Mouse (Mus musculus) E14TG2a.4 (cell line): ENCODE data around the gene Oxsr1.

Source experiments
- H3K27me3 ChIP-seq: 2 replicates; pipeline ENCODE4 v1.6.1; 2014; ENCODE audit warnings: low read length, control low read depth; ENCODE audit not compliant: insufficient read depth
- H3K36me3 ChIP-seq: 2 replicates; pipeline ENCODE4 v1.6.1; 2014; ENCODE audit warnings: low read length, control low read depth; ENCODE audit not compliant: insufficient read depth
- H3K4me1 ChIP-seq: replicated peaks from 2 replicates; pipeline ENCODE4 v1.6.1; 2014; ENCODE audit warnings: low read depth, low read length, control low read depth
- H3K4me3 ChIP-seq: replicated peaks from 2 replicates; pipeline ENCODE4 v1.5.1; 2014; ENCODE audit warnings: mild to moderate bottlenecking, low read length
- H3K9me3 ChIP-seq: 2 replicates; pipeline ENCODE4 v1.6.1; 2014; ENCODE audit warnings: low read length, control low read depth
- CTCF ChIP-seq: conservative IDR thresholded peaks from 2 replicates; pipeline ENCODE4 v1.5.1; 2014; ENCODE audit warnings: low read length
- NANOG ChIP-seq: IDR thresholded peaks from 2 replicates; pipeline ENCODE4 v1.6.1; 2014; ENCODE audit warnings: borderline replicate concordance, low read length, mixed read lengths
- POU5F1 ChIP-seq: IDR thresholded peaks from 2 replicates; pipeline ENCODE4 v1.6.1; 2014; ENCODE audit warnings: low read length, borderline replicate concordance

The Oxsr1 gene

GRCm38 (mm10) chr9:119212996-119213395 lies 109.2 kb downstream of the Oxsr1 start:
- no peak for TF ChIP-seq POU5F1
- TF ChIP-seq NANOG, result no peak
- no peak for TF ChIP-seq CTCF
- no peak overlapping the region for H3K4me3 ChIP-seq

GRCm38 (mm10) chr9:119208998-119209397 lies 113.2 kb downstream of the Oxsr1 start, which contains the start of gene Slc22a13:
Gene Slc22a13, minus strand, starts transcription at chr9:119209098.
- peaks cover 71% of the 10 kb centered on the region for H3K9me3 ChIP-seq
- TF ChIP-seq CTCF (no peak), NANOG (no peak), POU5F1 (no peak)
- no peaks in the 10 kb centered on the region for H3K36me3 ChIP-seq
- H3K27me3 ChIP-seq, result no peaks in the 10 kb centered on the region
- H3K4me1 ChIP-seq, result no peaks in the 10 kb centered on the region
- no peak within 1 kb of the TSS for H3K4me3 ChIP-seq

More at GRCm38 (mm10) chr9:119212996-119213395, 109.2 kb downstream of the Oxsr1 start:
- no peaks in the 10 kb centered on the region for H3K27me3 ChIP-seq
- peaks cover 75% of the 10 kb centered on the region for H3K9me3 ChIP-seq
- no peaks in the 10 kb centered on the region for H3K4me1 ChIP-seq
- no peaks in the 10 kb centered on the region for H3K36me3 ChIP-seq

DNA sequence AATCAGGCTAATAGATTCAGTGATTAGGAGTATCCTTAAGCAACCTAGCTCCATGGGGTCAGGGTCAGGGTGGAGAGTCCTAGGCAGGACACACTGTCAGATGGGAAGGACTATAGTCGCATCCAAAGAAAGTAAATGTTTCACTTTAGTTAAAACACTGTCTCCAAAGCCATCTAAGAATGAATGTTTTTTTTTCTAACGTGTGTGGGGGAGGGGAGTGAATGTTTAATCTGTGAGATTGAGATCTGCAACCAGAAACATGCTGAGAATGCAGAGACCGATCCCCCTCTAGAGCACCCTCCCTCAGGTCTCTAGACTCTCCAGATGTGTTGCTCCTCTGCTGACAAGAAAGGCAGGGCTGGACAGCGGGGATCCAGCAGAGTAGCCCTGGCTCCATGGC lies 115.1 kb downstream of the Oxsr1 start:
- no peaks in the 10 kb centered on the region for H3K4me1 ChIP-seq
- no peak overlapping the region for H3K4me3 ChIP-seq
- H3K9me3 ChIP-seq, result peaks cover 70% of the 10 kb centered on the region
- TF ChIP-seq POU5F1 (no peak), CTCF (no peak), NANOG (no peak)
- no peaks in the 10 kb centered on the region for H3K27me3 ChIP-seq
- H3K36me3 ChIP-seq, result no peaks in the 10 kb centered on the region

DNA sequence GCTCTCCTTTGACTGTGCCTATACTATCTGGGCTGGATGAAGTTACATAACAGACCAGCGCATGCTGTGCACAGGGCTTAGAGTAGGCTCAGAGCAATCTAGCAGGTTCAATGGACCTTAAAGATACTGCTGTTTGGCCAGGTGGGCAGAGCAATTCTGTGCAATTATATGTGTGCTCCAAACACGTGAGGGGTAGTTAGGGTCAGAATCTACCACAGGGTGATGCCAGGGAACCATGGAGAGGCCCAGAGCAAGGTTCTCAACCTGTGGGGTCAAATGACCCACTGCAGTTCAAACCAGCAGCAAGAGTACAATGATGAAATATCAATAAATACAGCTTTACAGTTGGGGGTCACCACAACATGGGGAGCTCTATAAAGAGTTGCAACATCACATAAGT lies 115.6 kb downstream of the Oxsr1 start:
- Histone ChIP-seq H3K36me3 (no peaks in the 10 kb centered on the region), H3K4me1 (no peaks in the 10 kb centered on the region), H3K4me3 (no peak overlapping the region), H3K9me3 (peaks cover 65% of the 10 kb centered on the region), H3K27me3 (no peaks in the 10 kb centered on the region)
- no peak for TF ChIP-seq NANOG
- no peak for TF ChIP-seq CTCF
- TF ChIP-seq POU5F1, result no peak

- Histone ChIP-seq H3K4me3 (no peak overlapping the region), H3K36me3 (no peaks in the 10 kb centered on the region), H3K4me1 (no peaks in the 10 kb centered on the region), H3K9me3 (peaks cover 57% of the 10 kb centered on the region), H3K27me3 (no peaks in the 10 kb centered on the region)
- TF ChIP-seq NANOG, result no peak
- no peak for TF ChIP-seq POU5F1
- TF ChIP-seq CTCF, result no peak
Observed at GRCm38 (mm10) chr9:119205756-119206155, 116.5 kb downstream of the Oxsr1 start.

GRCm38 (mm10) chr9:119203617-119204016 lies 118.6 kb downstream of the Oxsr1 start:
- no peaks in the 10 kb centered on the region for H3K36me3 ChIP-seq
- TF ChIP-seq NANOG (no peak), CTCF (no peak), POU5F1 (no peak)

GRCm38 (mm10) chr9:119201653-119202052 lies 120.6 kb downstream of the Oxsr1 start:
- peaks cover 39% of the 10 kb centered on the region for H3K9me3 ChIP-seq
- H3K4me3 ChIP-seq, result no peak overlapping the region
- no peaks in the 10 kb centered on the region for H3K4me1 ChIP-seq
- TF ChIP-seq NANOG, result no peak
- TF ChIP-seq POU5F1, result no peak
- TF ChIP-seq CTCF, result no peak
- no peaks in the 10 kb centered on the region for H3K36me3 ChIP-seq
- H3K27me3 ChIP-seq, result no peaks in the 10 kb centered on the region

More at GRCm38 (mm10) chr9:119203617-119204016, 118.6 kb downstream of the Oxsr1 start:
- Histone ChIP-seq H3K4me3 (no peak overlapping the region), H3K9me3 (peaks cover 48% of the 10 kb centered on the region), H3K27me3 (no peaks in the 10 kb centered on the region), H3K4me1 (no peaks in the 10 kb centered on the region)

- Histone ChIP-seq H3K36me3 (no peaks in the 10 kb centered on the region), H3K9me3 (peaks cover 15% of the 10 kb centered on the region), H3K27me3 (no peaks in the 10 kb centered on the region), H3K4me3 (no peak overlapping the region), H3K4me1 (no peaks in the 10 kb centered on the region)
- TF ChIP-seq POU5F1 (no peak), NANOG (no peak), CTCF (no peak)
Observed at GRCm38 (mm10) chr9:119199151-119199861, 122.9 kb downstream of the Oxsr1 start.
